Mouse (Mus musculus): Measurements from ENCODE around the gene Nr2e3.

DNA sequence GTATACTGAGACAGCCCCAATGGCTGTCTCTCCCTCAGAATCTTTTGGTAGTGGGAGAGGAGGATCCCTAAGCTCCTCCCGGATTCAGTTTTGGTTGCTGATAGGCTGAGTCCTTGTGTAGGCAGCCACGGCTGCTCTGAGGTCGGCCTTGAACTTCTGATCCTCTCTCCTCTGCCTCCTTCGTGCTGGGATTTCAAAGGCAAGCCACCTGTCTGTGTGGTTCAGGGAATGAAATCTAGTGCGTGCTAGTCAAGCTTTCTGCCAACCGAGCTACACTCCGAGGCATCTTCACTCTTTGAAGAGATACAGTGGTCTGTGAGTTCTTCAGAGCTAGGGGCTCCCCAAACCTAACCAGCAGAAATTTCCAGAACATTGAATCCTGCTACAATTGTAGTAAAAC, 6.9 kb downstream of the Nr2e3 start:
- TF ChIP-seq CTCF (IDR thresholded peaks at IDR 0.05; ENCODE audit: borderline replicate concordance, control insufficient read depth, extremely low read depth, insufficient read depth, low read length, poor library complexity) (no peak), POLR2A (IDR thresholded peaks at IDR 0.05; ENCODE audit: control insufficient read depth, extremely low read depth, insufficient read depth, low read length, poor library complexity) (no peak)

Data from thymus, adult 2 months (tissue).